Mouse (Mus musculus) cerebellum, adult 18-20 months (tissue): ENCODE measurements around the gene Ifitm6.
"Not testable (repeated sequence)": the region's sequence is repeated elsewhere in the genome, so short reads cannot be mapped to it uniquely, and the experiment has no call there.

Experiments
- DNase-seq, 2 experiments: peaks; one replicate each; pipeline ENCODE4 v3.0.0; 2021

Gene Ifitm6

GRCm38 (mm10) chr7:141017824-141018223 is at the start of gene Ifitm6:
Ifitm6 (minus strand) TSS chr7:141017924.
- not testable (repeated sequence) for DNase-seq

DNA sequence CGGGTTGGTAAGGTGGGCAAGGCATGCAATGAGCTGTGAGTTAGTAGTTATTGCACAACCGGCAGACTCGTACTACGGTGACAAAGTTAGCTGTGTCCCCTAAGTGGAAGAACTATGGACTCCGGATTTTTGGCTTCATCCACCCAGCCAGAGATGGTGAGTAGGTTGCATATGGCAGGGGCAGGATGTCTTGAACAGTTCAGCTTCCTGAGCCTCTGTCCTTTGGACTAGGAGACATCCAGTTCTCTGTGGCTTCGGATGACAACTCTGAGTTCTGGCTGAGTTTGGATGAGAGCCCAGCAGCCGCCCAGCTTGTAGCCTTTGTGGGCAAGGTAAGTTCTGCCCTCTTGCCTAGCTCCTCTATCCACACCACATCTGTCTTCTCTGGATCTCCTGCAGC is 46.9 kb upstream of the Ifitm6 start:
- no peak for DNase-seq

DNA sequence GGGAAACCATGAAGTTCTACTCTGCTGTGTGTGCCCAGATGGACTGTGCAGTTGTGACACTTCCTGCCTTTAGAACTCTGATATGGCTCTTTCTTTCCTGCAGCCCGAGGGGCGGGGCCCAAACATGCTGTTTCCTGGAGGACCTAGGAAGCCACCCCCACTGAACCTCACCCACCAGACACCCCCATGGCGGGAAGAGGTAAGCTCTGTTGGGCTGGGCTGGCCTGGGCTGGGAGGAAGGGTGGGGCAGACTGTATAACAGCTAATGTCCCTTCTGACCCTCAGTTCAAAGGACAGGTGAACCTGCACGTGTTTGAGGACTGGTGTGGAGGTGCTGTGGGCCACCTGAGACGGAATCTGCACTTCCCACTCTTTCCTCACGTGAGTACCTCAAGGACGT is 46.5 kb upstream of the Ifitm6 start:
- no peak for DNase-seq

DNA sequence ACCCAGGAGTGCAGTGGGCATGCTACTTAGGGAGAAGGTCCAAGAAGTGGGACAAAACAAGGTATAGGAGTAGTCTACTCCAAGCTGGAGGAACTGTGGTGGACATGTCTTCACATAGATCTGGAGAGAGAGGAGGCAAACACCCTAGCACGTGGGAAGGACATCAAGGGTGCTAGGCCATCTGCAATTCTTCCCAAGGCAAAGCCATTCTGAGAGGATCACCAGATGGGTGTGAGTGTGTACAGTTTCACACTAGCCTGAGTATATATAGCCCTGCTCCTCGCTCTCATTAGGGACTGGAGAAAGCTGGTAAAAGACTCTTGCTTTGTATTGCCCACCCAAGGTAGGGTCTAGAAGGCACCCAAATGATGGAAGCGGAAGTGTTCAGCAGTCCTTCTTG is 45.6 kb upstream of the Ifitm6 start:
- no peak for DNase-seq

DNA sequence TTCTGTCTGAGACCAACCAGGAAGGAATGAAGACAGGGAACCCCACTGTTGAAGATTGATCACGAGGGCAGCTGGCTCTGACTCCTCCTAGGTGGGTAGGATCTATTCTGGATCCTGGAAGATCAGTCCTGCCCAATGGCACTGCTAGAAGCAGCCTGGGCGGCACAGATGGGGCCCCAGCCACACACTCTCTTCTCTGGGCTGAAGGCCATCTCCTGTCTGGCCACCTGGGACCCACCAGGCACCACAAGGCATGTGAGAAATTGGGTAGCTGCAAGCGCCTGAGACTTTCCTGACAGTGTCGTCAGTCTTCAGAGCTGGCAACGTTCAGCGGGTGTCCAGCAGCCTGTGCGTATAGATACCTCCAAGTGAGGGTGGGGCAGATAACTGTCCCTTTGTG is 44.8 kb upstream of the Ifitm6 start:
- DNase-seq, result peak; percentile 62 to 67

DNA sequence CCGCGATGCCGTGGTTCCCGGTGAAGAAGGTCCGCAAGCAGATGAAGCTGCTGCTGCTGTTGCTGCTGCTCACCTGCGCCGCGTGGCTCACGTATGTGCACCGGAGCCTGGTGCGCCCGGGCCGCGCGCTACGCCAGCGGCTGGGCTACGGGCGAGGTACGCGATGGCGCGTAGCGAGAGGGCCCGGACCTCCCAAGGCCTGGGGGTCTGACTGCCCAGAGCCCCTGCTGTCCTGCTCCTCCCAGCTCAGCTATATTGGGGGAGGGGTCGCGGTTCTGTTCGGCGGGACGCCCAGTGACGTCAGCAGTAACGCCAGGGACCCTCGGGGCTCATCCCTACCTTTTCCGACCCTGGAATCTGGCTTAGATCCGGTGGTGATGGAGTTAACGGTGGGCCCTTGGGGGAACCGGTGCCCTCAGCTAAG is 43.6 kb upstream of the Ifitm6 start:
- peak; percentile 32 to 50 for DNase-seq

GRCm38 (mm10) chr7:141060426-141061242 is 42.9 kb upstream of the Ifitm6 start, which contains the start of gene B4galnt4:
B4galnt4 (plus strand) TSS chr7:141061104.
- peak; percentile 95 to 96 for DNase-seq

DNA sequence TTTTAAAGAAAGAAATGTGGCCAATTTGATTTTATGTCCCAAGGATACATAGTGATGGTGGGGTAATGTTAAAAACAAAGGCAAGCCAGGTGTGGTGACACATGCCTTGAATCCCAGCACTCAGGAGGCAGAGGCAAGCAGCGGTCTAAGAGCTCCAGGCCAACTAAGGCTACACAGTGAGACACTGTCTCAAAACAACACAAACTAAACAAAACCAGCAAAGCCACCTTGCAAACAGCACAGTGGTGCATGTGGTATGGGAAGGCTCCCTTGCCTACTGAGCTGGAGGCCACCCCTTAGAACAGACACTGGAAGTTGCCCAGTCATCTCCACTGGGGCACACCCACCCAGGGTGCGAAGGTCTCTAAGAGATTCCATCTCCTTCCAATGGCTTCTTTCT is 42.2 kb upstream of the Ifitm6 start:
- no peak for DNase-seq

- DNase-seq, result no peak
Observed at GRCm38 (mm10) chr7:141058601-141059341, 41.0 kb upstream of the Ifitm6 start.

DNA sequence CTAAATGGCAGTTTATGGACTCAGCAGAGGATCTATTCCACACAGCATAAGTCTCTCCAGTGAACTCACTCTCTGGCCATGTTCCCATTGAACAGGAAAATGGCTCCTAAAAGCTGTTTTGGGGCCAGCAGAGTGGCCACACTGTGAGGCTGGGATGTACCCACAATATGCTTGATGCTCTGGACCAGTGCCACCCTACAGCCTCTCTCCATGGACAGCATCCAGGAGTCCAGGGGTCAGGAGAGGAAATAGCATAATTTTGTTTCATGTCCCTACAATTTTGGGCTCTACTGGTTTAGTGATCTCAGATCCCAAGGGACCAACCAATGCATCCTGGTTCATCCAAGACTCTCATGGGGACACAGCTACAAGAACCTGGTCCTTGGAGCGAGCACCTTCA is 39.8 kb upstream of the Ifitm6 start:
- no peak for DNase-seq

GRCm38 (mm10) chr7:141056976-141057375 is 39.3 kb upstream of the Ifitm6 start:
- no peak for DNase-seq

DNA sequence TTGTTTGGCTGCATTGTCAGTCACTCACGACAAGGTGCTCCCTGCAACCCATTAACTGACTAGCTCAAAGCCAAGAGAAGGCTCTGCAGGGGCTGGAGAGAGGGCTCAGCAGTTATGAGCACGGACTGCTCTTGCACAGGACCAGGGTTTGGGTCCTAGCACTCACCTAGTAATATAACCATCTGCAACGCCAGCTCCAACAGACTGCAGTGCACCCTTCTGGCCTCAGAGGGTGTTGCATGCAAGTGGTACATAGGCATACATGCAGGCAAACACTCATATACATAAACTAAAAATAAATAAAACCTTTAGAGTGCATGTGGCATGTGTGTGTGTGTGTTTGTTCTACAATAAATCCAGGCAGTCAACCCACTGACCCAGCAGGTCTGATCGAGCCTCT is 38.1 kb upstream of the Ifitm6 start:
- DNase-seq, result no peak

DNA sequence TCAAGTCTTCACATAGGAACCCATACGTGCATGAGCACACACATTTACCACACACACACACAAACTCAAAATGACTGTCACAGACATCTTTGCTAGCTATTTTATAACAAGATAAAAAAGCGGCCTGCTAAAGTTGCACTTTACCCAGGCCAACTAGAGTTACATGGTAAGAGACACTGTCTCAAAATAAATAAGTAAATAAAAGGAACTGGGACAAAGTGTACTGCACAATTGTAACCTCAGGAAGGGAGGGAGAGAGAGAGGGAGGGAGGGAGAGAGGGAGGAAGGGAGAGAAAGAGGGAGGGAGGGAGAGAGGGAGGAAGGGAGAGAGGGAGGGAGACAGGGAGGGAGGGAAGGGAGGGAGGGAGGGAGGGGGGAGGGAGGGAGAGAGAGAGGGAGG is 34.7 kb upstream of the Ifitm6 start:
- DNase-seq, result no peak

DNA sequence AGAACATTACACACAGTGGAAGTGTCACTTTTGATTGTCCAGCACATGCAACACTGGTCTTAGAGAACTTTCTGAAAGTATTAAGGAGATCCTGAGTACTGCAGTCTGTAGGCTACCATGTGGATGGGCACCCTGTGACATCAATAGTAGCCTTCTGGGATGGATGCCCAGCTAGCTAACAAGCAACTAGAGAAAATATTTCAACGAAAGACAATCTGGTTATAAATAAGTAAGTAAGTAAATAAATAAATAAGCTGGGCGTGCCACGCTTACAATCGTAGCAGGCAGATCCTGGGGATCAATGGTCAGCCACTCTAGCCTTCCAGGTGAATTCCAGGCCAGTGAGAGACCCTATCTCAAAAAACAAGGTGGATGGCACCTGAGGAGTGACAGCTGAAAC is 34.3 kb upstream of the Ifitm6 start:
- no peak for DNase-seq

- DNase-seq, result no peak
Observed at GRCm38 (mm10) chr7:141051060-141051685, 33.4 kb upstream of the Ifitm6 start.

DNA sequence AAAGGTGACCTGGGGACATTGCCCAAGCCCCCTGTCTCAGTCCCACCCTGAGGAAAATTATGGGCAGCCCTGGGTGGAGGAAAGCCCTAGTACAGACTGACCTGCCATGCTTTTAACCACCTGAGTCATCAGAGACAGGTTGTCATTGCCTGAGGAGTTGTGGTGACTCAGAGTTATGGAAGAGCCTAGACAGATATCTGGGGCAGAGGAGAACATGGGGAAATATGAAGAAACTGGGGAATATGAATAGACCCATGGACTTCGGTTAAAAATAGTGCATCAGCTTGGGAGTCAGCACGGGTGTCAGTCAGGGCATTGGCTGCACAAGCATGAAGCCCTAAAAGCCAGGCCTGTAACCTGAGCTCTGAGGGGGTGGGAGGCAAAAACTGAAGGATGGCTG is 31.6 kb upstream of the Ifitm6 start:
- no peak for DNase-seq

DNA sequence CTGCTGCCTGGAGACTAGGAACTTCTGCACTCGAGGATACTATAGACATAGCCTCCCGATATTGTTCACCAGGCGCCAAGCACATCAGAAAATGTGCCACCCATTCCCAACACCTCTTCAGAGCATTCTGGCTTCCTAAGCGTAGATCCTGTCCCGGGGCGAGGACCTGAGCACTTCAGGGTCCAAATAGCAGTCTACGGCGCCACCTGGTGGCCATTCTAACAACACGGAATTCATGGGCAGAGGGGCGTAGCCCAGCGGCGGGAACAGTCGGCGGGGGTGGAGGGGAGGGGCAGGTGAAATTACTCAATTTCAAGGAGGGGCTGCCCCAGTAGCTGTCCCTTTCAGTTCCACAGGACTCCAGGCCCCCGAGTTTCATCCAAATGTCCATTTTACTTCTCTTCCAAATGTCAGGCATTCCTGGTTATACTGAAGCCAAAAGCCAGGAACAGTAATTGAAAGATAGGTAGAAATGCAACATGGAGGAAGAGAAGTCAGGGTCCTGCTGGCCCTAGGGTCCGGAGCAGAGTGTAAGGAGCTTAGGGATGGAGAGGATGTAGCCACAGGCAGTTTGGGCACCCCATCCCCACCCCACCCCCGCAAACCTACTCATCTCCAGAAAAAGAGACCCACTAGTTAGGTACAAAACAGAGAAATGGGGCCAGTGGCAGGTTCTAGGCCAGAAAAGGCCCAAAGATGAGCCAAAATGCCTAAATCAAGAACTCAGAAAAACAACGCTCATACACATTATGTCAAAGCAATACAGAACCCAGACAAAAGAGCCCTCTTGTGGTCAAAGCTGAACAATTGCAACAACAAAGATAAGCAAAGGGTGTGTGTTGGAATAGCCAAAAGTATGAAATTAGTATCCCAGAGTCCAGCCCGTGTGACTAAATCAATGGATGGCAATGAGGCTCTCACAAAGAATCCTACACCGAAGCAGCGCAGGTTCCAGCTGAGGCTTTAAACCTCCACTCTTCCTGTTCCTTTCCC is 30.8 kb upstream of the Ifitm6 start:
- DNase-seq, result peak; percentile 90 to 94

- DNase-seq, result peak; percentile 50 to 55
Observed at GRCm38 (mm10) chr7:141047581-141048225, 30.0 kb upstream of the Ifitm6 start.

- DNase-seq, result no peak
Observed at GRCm38 (mm10) chr7:141046931-141047580, 29.3 kb upstream of the Ifitm6 start.

GRCm38 (mm10) chr7:141042539-141042938 is 24.8 kb upstream of the Ifitm6 start:
- no peak for DNase-seq

DNA sequence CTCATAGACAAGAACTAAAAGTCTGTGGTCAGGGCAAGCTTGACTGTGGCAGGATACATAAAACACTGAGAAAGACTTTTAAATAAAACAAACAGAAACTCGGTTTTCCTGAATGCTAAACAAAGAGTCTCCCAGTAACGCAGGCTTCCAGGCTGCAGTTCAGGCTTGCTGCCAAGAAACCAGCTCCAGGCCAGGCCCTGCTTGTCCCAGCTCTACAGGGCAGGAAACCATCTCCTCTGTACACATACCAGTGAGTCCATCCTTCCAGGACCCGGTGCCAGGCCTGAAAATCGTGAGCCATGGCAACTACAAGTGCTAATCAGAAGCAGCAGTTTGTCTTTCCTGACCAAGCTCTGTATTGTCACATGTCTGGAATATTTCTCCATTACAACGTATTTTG is 23.9 kb upstream of the Ifitm6 start:
- DNase-seq, result peak; percentile 55 to 59
